Mouse (Mus musculus): ENCODE results near the gene Cactin. TPM values are rescaled to one million over a fixed set of nuclear protein-coding genes. Genes with fewer than 3 reads are reported as not detected.
A peak's percentile ranks its signal among the peaks of the same experiment; 100 is the strongest.

The Cactin gene
- polyA plus RNA-seq, 1 experiment from 2014 or later = 36.6 TPM

DNA sequence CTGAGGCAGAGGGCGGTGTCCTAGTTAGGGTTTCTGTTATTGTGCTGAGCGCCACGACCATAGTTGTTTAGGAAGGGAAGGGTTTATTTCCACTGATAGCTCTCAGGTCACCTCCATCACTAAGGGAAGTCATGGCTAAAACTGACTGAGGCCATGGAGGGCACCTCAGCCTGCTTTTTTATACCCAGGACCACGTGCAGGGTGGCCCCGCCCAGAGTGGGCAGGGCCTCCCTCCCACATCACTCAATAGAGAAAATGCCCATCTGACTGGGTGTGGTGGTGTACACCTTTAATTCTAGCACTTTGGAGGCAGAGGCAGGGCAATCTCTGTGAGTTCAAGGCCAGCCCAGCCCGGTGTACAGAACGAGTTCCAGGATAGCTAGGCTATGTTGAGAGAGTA, 6.7 kb upstream of the Cactin start:
- H3K9ac ChIP-seq (ENCODE audit: low read length) = no peak overlapping the region

DNA sequence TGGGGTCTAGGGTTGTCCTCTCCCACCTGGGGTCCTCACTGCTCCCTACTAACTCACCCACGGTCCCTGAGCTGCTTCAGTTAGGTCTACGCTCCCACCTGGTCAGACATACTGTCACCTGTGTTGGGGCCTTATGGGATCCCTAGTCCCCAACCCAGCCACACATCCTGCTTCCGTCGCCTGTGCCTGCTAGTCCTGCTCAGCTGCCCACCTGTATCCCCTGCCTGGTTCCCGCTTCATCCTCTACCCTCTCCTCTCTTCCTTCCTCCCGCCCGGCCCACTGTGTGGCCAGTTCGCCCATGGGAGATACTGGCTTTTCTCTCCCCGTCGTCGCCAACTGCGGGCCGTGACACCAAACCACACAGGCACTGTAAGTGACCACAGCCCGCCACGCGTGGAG, 5.3 kb upstream of the Cactin start:
- Histone ChIP-seq H3K27me3 (ENCODE audit: control insufficient read depth, insufficient read depth, low read depth, low read length) (no peaks in the 10 kb centered on the region), H3K9me3 (ENCODE audit: control insufficient read depth, low read length) (no peaks in the 10 kb centered on the region), H3K4me2 (ENCODE audit: low read depth, low read length) (no peak overlapping the region), H3K4me3 (ENCODE audit: low read length) (no peak overlapping the region), H3K27ac (ENCODE audit: low read length) (no peak overlapping the region), H3K9ac (ENCODE audit: low read length) (no peak overlapping the region), H3K4me1 (replicated peaks; ENCODE audit: control insufficient read depth, insufficient read depth, low read length) (peaks cover 36% of the 10 kb centered on the region), H3K36me3 (ENCODE audit: control insufficient read depth, insufficient read depth, low read length) (peaks cover 46% of the 10 kb centered on the region)
- 89% methylated on average over 16 of the region's 16 CpGs for WGBS
- ATAC-seq (ENCODE audit: low read depth) = no peak

More for the DNA sequence above, 6.7 kb upstream of the Cactin start:
- ATAC-seq (ENCODE audit: low read depth) = no peak
- Histone ChIP-seq H3K27ac (ENCODE audit: low read length) (no peak overlapping the region), H3K36me3 (ENCODE audit: control insufficient read depth, insufficient read depth, low read length) (peaks cover 50% of the 10 kb centered on the region), H3K9me3 (ENCODE audit: control insufficient read depth, low read length) (no peaks in the 10 kb centered on the region), H3K4me3 (ENCODE audit: low read length) (no peak overlapping the region), H3K4me2 (ENCODE audit: low read depth, low read length) (no peak overlapping the region), H3K4me1 (replicated peaks; ENCODE audit: control insufficient read depth, insufficient read depth, low read length) (peaks cover 29% of the 10 kb centered on the region), H3K27me3 (ENCODE audit: control insufficient read depth, insufficient read depth, low read depth, low read length) (no peaks in the 10 kb centered on the region)
- 82% methylated on average over 7 of the region's 7 CpGs for WGBS

DNA sequence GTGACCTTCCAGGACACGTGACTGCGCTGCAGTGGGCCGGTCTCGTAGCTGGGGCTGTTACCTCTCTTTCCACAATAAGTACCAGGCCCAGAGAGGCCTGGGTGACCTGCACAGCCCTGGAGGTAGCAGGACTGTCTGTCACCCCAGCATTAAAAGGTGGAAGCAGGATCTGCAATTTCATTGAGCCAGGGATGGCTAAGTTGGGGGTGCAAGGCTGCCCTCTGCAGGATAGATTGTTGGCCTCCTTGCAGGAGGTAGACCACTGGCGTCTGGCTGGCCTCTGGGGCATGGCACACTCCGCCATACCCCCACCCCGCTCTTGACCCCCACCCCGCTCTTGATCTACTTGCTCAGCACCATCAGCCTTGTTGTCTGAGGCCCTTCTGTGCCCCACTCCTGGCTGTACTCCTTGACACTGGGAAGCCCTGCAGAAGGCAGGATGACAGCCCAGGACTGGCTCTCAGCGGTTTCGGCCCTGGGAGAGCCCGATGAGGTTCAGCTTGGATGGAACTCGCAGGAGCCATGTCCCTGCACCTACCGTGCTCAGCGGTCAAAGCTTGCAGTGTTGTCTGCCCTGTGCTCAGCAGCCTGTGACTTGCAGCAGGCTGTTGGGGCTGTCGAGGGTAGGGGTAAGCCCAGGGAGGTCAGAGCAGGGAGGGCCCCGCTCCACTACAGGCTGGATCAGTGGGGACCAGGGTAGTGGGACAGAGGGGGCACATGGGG, 4.4 kb upstream of the Cactin start:
- peaks cover 39% of the 10 kb centered on the region for H3K36me3 ChIP-seq (ENCODE audit: control insufficient read depth, insufficient read depth, low read length)
- H3K4me2 ChIP-seq (ENCODE audit: low read depth, low read length) = peak overlapping the region; percentile 63
- peak overlapping the region; percentile 64 for H3K9ac ChIP-seq (ENCODE audit: low read length)
- ATAC-seq (ENCODE audit: low read depth) = no peak
- peak overlapping the region; percentile 39; the same call in 1 of the 2 replicates for H3K4me3 ChIP-seq (ENCODE audit: low read length)
- H3K4me1 ChIP-seq (replicated peaks; ENCODE audit: control insufficient read depth, insufficient read depth, low read length) = peaks cover 36% of the 10 kb centered on the region
- H3K27ac ChIP-seq (ENCODE audit: low read length) = 0 out of 2 replicates have a peak overlapping the region, but pooled peaks have one; percentile 25
- WGBS = 51% methylated on average over 16 of the region's 16 CpGs
- H3K27me3 ChIP-seq (ENCODE audit: control insufficient read depth, insufficient read depth, low read depth, low read length) = no peaks in the 10 kb centered on the region
- no peaks in the 10 kb centered on the region for H3K9me3 ChIP-seq (ENCODE audit: control insufficient read depth, low read length)

DNA sequence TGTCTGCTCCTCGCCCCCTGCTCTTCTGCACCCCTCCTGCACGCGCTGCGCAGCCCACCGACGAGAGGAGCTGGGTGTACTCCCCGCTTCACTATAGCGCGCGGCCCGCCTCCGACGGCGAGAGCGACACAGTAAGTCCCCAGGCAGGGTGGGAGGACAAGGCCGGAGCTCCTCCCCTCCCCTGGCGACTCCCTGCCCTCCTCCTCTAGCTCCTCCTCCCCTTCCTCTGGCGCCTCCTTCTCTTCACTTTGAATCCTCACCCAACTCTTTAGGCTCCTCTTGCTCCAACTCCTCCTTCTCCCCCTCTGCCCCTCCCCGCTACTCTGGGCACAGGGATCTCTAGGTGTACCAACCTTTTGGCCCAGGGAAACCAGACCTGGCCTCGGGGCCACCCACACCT, 3.6 kb upstream of the Cactin start:
- peak overlapping the region; percentile 64 for H3K9ac ChIP-seq (ENCODE audit: low read length)
- H3K4me2 ChIP-seq (ENCODE audit: low read depth, low read length) = peak overlapping the region; percentile 63
- whole genome bisulfite sequencing = 11% methylated on average over 16 of the region's 20 CpGs
- peaks cover 35% of the 10 kb centered on the region for H3K36me3 ChIP-seq (ENCODE audit: control insufficient read depth, insufficient read depth, low read length)
- H3K9me3 ChIP-seq (ENCODE audit: control insufficient read depth, low read length) = no peaks in the 10 kb centered on the region
- peak overlapping the region; percentile 39 for H3K4me3 ChIP-seq (ENCODE audit: low read length)
- peak; percentile 10 for ATAC-seq (ENCODE audit: low read depth)
- H3K27ac ChIP-seq (ENCODE audit: low read length) = peak overlapping the region; percentile 47
- H3K4me1 ChIP-seq (replicated peaks; ENCODE audit: control insufficient read depth, insufficient read depth, low read length) = peaks cover 43% of the 10 kb centered on the region
- H3K27me3 ChIP-seq (ENCODE audit: control insufficient read depth, insufficient read depth, low read depth, low read length) = no peaks in the 10 kb centered on the region

DNA sequence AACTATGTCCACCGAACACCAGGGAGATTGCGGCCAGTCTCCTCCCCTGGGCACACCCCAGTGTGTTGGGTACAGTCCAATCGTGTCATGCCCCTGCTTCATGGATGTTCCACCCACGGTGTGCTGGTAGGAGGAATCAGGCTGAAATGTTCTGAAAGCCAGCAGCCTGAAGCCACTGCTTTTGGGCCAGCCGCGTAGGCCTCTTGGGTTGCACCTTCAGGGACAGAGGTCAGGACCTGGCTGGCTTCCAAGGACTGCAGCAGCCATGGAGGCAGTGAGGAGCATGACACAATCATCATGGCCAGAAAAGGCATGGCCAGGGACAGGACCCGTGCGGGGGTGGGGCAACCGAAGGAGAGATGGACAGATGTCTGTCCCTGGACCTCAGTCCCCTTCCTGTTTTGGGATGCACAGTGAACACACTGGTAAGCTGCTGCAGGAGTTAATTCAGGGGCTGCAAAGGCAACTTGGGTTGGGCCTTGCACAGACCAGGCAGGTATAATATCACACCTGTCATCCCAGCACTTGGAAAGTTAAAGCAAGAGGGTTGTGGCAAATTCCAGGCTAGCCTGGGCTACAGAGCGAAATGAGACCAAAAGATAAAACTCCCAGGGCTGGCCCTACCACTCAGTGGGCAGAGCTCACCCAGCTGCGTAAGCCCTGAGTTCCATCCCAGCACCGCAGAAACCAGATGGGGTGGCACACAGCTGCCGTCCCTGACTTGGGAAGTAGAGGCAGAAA, 2.1 kb upstream of the Cactin start:
- peaks cover 37% of the 10 kb centered on the region for H3K36me3 ChIP-seq (ENCODE audit: control insufficient read depth, insufficient read depth, low read length)

DNA sequence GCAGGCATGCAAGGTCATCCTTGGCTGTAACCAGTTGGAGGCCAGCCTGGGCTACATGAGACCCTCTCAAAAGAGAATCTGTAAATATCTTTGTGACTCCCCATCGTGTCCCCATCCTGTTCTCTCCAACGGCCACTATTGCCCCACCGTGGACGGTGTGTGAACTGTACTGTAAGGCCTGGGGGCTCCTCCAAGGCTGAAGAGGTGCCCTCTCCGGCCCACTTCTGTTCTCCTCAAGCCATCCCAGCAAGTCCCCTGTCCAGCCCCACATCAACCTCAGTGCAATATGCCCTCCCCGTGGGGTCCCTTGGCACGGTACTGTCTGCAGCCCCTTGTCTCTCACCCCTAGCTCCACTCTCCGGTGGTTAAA, 1.6 kb upstream of the Cactin start:
- Histone ChIP-seq H3K4me1 (replicated peaks; ENCODE audit: control insufficient read depth, insufficient read depth, low read length) (peaks cover 46% of the 10 kb centered on the region), H3K9me3 (ENCODE audit: control insufficient read depth, low read length) (no peaks in the 10 kb centered on the region), H3K36me3 (ENCODE audit: control insufficient read depth, insufficient read depth, low read length) (peaks cover 37% of the 10 kb centered on the region), H3K4me3 (ENCODE audit: low read length) (peak overlapping the region; percentile 94), H3K27ac (ENCODE audit: low read length) (peak overlapping the region; percentile 92), H3K27me3 (ENCODE audit: control insufficient read depth, insufficient read depth, low read depth, low read length) (no peaks in the 10 kb centered on the region), H3K4me2 (ENCODE audit: low read depth, low read length) (peak overlapping the region; percentile 71), H3K9ac (ENCODE audit: low read length) (peak overlapping the region; percentile 94)
- 25% methylated on average over 8 of the region's 8 CpGs for WGBS
- ATAC-seq (ENCODE audit: low read depth) = no peak

More for the DNA sequence above, 2.1 kb upstream of the Cactin start:
- Histone ChIP-seq H3K4me1 (replicated peaks; ENCODE audit: control insufficient read depth, insufficient read depth, low read length) (peaks cover 46% of the 10 kb centered on the region), H3K4me2 (ENCODE audit: low read depth, low read length) (peak overlapping the region; percentile 71), H3K27ac (ENCODE audit: low read length) (peak overlapping the region; percentile 92), H3K9ac (ENCODE audit: low read length) (peak overlapping the region; percentile 94), H3K27me3 (ENCODE audit: control insufficient read depth, insufficient read depth, low read depth, low read length) (no peaks in the 10 kb centered on the region), H3K4me3 (ENCODE audit: low read length) (no peak overlapping the region), H3K9me3 (ENCODE audit: control insufficient read depth, low read length) (no peaks in the 10 kb centered on the region)
- 82% methylated on average over 13 of the region's 13 CpGs for WGBS
- no peak for ATAC-seq (ENCODE audit: low read depth)

DNA sequence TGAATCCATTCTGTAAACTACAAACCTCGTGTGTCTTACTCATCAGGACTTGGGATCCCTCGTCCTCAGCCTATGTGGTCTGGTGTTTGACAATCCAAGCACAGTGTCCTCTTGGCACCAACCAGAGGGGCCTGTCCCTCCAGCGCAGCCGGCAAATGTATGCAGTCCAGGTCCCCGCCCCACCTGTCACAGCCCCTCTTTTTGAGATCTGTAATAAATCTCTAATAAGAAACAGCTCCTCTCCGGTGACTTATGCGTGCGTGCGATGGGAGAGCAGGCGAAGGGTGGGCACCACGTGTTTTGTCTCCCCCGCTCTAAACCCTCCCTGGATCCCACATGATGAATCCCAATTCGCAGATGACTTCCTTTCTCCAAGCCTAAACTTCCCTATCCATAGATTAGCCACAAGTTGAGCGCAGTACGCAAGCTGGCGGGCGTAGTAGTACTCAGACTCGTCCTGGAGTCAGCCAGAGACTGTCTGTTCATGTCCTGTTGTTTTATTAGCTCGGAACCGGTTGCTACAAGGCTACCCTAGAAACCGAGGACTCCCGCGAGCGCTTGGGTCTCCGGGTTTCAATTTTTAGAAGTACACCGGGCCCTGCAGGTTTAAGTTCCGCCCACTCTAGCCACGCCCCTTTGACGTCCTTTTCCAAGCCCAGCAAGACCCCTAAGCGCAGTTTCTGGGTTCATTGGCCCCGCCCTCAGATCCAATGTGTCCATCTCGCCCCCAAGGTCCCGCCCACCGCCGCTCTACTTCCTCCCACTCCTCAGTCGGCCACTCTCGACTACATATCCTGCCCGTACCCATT, 958 bp upstream of the Cactin start:
- H3K36me3 ChIP-seq (ENCODE audit: control insufficient read depth, insufficient read depth, low read length) = peaks cover 38% of the 10 kb centered on the region
- H3K9me3 ChIP-seq (ENCODE audit: control insufficient read depth, low read length) = no peaks in the 10 kb centered on the region
- no peaks in the 10 kb centered on the region for H3K27me3 ChIP-seq (ENCODE audit: control insufficient read depth, insufficient read depth, low read depth, low read length)
- H3K4me2 ChIP-seq (ENCODE audit: low read depth, low read length) = peak overlapping the region; percentile 71
- peaks cover 46% of the 10 kb centered on the region for H3K4me1 ChIP-seq (replicated peaks; ENCODE audit: control insufficient read depth, insufficient read depth, low read length)
- H3K9ac ChIP-seq (ENCODE audit: low read length) = peak overlapping the region; percentile 94
- 1% methylated on average over 38 of the region's 38 CpGs for WGBS
- no peak; the same call in 1 of the 2 replicates for ATAC-seq (ENCODE audit: low read depth)
- peak overlapping the region; percentile 94 for H3K4me3 ChIP-seq (ENCODE audit: low read length)
- H3K27ac ChIP-seq (ENCODE audit: low read length) = peak overlapping the region; percentile 92

DNA sequence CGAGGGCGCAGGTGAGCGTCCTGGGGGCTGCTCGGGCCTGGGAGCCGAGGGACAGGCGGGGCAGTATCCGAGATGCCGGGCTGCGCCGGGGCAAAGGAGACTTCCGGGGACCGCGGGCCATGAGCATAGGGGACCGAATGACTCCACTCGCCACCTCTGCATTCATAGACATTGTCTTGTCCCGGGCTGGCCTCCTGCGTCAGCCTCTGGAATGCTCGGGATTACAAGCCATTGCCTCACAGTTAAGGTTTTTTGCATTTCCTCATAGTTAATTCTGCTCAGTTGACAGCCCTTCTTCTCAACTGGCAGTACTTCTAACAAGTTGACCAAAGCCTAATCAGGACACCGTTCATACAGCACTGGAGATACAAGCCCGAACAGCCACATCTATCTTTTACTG, 533 bp downstream of the Cactin start:
- no peak for ATAC-seq (ENCODE audit: low read depth)
- Histone ChIP-seq H3K27ac (ENCODE audit: low read length) (peak overlapping the region; percentile 92), H3K9ac (ENCODE audit: low read length) (peak overlapping the region; percentile 94), H3K36me3 (ENCODE audit: control insufficient read depth, insufficient read depth, low read length) (peaks cover 40% of the 10 kb centered on the region), H3K4me1 (replicated peaks; ENCODE audit: control insufficient read depth, insufficient read depth, low read length) (peaks cover 42% of the 10 kb centered on the region), H3K27me3 (ENCODE audit: control insufficient read depth, insufficient read depth, low read depth, low read length) (no peaks in the 10 kb centered on the region), H3K9me3 (ENCODE audit: control insufficient read depth, low read length) (no peaks in the 10 kb centered on the region), H3K4me2 (ENCODE audit: low read depth, low read length) (peak overlapping the region; percentile 86), H3K4me3 (ENCODE audit: low read length) (peak overlapping the region; percentile 94)
- WGBS = 2% methylated on average over 20 of the region's 20 CpGs

DNA sequence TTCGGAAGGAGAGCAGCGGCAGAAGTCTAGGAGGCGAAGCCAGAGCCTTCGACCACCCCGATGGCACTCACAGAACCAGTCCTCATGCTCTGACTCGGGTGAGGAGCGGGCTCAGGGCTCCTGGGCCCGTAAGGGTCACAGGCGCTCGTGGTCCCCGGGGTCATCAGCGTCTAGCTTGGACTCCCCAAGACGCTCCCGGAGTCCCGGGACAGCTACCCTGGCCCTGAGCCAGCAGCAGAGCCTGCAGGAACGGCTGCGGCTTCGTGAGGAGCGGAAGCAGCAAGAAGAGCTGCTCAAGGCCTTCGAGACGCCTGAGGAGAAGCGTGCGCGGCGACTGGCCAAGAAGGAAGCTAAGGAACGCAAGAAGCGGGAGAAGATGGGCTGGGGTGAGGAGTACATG, 1.5 kb downstream of the Cactin start:
- ATAC-seq (ENCODE audit: low read depth) = no peak
- Histone ChIP-seq H3K36me3 (ENCODE audit: control insufficient read depth, insufficient read depth, low read length) (peaks cover 46% of the 10 kb centered on the region), H3K4me3 (ENCODE audit: low read length) (no peak overlapping the region), H3K4me2 (ENCODE audit: low read depth, low read length) (peak overlapping the region; percentile 86; the same call in 1 of the 2 replicates), H3K27ac (ENCODE audit: low read length) (no peak overlapping the region), H3K9me3 (ENCODE audit: control insufficient read depth, low read length) (no peaks in the 10 kb centered on the region), H3K27me3 (ENCODE audit: control insufficient read depth, insufficient read depth, low read depth, low read length) (no peaks in the 10 kb centered on the region), H3K9ac (ENCODE audit: low read length) (peak overlapping the region; percentile 9; the same call in 1 of the 2 replicates), H3K4me1 (replicated peaks; ENCODE audit: control insufficient read depth, insufficient read depth, low read length) (peaks cover 32% of the 10 kb centered on the region)
- 91% methylated on average over 27 of the region's 27 CpGs for WGBS
